Mouse (Mus musculus) erythroblast, embryonic 14.5 days (primary cell): ENCODE measurements at regions not wholly inside any gene's neighbourhood (a gene's known extent, or its start where the extent isn't known, plus 50 kb on each side); places are given as distances from the start of the nearest gene placed in this dataset.

Experiments used
- GATA1 ChIP-seq: IDR thresholded peaks from 2 replicates; pipeline ENCODE4 v1.6.1; 2012; ENCODE audit warnings: low read length, inconsistent platforms, mixed read lengths
- TAL1 ChIP-seq: IDR thresholded peaks from 3 replicates; pipeline ENCODE4 v1.6.1; 2012; ENCODE audit warnings: low read length, inconsistent platforms, mixed read lengths

GRCm38 (mm10) chr10:97940345-97940744, 213.8 kb upstream of the C030005K15Rik start:
- TF ChIP-seq GATA1, result no peak
- TF ChIP-seq TAL1, result no peak
